Mouse (Mus musculus) hematopoietic stem cell, adult 5-6 weeks (primary cell): ENCODE data around the gene B230307C23Rik. TPM values are rescaled to one million over a fixed set of nuclear protein-coding genes. Genes with fewer than 3 reads are reported as not detected.

Source experiments
- ATAC-seq, 2 experiments: fragments of 125-278 bp in 1 of 2; replicated peaks in 1 of 2; 2 replicates each; pipeline ENCODE4 v1.8.0; 2016 to 2017; ENCODE audit warnings: inconsistent platforms in 2 of 2, mild to moderate bottlenecking in 2 of 2, moderate number of reproducible peaks in 2 of 2, low read depth in 1 of 2, moderate TSS enrichment in 1 of 2; ENCODE audit not compliant: low FRiP score in 2 of 2, poor library complexity in 2 of 2, severe bottlenecking in 2 of 2, insufficient read depth in 1 of 2, low TSS enrichment in 1 of 2
- total RNA-seq: library from RNA; stranded (forward); fragments of 172-1452, 232-1000 nt; gene quantifications from 2 replicates; pipeline ENCODE4 v1.2.3, GENCODE M21; 2017

The B230307C23Rik gene
- 63.9 and 137 TPM in 2 replicates for total RNA-seq

DNA sequence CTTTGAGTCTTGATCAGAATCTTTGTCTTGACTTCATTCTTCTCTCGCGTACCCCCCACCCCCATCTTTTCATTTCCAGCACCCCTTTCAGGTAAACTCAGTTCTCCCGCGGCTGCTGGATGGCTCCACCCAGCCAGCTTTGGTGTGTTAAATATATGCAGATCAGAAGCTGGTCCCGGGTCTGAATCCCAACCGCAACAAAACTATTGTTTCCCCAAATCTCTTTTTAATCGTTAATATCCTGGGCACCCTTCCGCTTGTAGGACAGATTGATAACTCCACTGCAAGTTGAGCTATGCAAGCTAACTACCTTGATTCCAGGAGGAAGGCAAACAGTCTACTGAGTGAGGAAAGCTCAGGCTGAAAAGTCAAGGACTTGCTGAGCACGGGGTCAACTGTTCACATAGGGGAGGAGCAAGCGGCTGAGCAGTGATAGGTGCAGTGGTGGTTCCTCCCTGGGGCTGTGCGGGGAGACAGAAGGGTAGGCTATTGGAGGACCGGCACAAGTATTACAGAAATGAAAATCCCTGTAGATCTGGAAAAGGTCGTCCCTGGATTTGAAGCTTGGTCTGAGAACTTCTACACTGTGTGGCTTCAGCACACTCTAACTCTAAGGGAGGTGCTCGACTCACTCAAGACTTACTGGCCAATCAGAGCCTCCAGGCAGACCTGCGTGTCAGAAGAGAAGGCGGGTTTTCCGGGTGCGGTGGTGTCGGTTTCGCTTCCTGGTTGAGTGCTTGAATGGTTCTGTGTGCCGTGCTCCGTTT, at the start of gene B230307C23Rik:
Gene B230307C23Rik (plus strand): TSS at position 700 of the 767 bp plus-strand sequence.
- ATAC-seq, result peak; percentile 98 to 99

DNA sequence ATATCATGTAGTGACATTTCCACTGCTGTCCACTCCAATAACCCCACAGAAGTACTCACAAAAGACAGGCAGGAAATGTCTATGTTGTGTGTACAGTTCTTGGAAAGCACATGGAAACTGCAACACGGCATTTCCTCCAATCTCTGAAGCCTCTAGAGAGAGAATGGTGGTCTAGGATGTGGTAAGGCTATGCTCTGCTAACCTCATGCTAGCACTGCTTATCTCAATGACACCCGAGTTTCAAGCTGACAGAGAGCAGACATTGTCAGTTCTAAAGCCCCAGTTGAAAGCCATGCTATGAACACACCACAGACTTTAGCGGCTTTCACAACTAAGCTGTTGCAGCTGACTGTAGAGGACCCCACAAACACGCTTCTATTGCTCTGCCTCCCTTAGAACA, 48.3 kb upstream of the B230307C23Rik start:
- no peak for ATAC-seq

DNA sequence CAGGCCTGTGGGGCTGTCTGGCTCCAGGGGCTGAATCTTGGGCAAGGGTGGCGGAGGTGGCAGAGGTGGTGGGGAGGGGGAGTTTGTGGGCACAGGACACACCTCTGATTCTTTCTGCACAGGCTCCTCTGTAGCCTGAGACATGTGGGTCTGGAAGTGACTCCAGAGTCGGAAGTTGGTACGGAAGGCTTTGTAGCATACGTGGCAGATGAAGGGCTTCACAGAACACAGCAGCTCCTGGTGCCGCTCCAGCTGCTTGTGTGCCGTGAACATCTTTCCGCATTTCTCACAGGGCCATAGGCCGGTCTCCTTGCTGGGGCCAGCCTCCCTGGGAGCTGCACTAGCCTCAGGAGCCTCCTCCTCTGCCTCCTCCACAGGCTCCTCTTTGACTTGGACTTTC, 47.1 kb upstream of the B230307C23Rik start:
- ATAC-seq, result no peak

DNA sequence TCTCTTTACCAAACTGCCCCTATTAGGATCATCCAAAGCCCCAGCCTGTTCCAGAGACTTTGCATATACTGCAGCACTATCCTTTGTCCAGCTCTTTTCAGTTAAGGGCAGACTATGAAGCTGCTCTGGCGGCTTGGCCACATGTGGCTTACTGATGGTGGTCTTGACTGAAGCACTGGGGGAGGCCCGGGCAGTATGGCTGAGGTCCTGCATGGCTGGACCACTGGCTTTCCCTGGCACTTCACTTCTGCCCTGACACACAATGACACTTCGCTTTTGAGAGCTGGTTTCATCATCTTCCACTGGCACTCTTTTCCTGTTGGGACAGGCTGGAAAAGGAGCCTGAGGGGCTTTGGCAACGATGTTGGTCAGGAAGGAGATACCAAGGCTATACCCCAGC, 44.7 kb upstream of the B230307C23Rik start:
- no peak for ATAC-seq

DNA sequence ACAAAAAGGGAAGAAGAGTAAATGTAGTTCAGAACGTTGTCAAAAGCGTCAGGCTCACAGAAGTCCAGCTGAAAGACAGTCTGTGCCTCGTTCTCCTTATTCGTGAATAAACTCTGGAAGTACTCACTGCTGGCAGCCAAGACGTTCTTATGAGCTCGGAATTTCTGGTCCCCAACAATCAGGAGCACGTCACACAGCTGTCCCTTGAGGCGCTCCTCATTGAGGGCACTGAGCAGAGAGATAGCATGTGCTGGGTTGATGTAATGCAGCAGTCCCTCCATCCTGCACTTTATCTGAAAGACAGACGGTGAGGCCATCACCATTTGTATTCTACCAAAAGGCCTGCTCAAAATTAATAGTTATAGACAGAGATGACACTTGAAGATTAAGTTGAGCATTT, 44.3 kb upstream of the B230307C23Rik start:
- ATAC-seq, result no peak

DNA sequence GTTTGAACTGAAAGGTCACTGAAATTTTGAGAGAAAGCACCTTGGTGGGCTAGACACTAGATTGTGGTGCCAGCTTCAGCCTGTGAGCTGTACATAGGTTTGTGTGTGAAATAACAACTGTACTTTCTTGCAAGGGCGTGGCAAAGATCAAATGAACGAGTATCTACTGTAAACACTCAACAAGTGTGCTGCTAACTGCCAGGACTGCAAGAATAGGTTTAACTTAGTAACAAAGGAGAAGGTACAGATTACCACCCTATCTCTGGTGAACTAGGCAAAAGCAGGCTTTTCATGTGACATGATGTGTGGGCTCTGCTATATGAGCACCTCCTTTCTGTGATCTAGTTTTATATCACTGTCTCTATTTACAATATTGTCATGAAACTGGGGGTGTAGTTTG, 43.8 kb upstream of the B230307C23Rik start:
- peak in 1 of 2 experiments; percentile 27; a peak in 1 of 4 replicates for ATAC-seq

DNA sequence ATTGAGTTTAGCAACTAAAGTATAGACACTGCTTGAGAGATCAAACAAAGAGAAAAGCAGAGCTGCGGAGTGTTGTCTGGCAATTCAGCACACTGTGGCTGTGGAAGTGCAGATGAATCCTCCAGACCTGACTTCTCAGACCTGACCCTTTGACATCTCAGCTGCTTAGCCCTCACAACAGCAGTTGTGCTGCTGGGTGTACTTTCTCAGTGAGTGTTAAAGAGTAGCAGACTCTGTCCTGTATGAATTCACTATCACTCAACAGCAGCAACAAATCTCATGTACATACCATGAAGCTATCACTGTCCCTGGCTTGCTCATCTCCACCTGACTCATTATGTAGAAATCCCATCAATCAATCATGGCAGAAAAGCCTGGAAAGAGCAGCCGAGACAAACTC, 41.1 kb upstream of the B230307C23Rik start:
- no peak for ATAC-seq

DNA sequence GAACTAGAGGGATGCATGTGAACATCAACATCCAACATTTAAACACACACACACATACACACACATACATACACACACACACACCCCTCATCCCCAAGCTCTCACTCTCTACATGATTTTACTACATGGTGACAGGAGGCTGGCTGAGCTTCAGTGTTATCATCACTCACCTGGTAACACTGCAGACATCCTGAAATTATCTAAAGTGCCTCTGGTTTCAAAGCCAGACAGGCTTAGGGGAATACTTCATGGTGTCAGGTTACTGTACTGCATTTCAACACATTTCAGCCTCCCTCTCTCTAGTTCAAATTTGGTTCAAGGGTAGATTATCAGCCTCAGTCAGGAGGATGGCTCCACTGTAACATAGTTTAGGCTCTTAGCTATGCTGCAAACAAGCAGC, 39.5 kb upstream of the B230307C23Rik start:
- ATAC-seq, result no peak

DNA sequence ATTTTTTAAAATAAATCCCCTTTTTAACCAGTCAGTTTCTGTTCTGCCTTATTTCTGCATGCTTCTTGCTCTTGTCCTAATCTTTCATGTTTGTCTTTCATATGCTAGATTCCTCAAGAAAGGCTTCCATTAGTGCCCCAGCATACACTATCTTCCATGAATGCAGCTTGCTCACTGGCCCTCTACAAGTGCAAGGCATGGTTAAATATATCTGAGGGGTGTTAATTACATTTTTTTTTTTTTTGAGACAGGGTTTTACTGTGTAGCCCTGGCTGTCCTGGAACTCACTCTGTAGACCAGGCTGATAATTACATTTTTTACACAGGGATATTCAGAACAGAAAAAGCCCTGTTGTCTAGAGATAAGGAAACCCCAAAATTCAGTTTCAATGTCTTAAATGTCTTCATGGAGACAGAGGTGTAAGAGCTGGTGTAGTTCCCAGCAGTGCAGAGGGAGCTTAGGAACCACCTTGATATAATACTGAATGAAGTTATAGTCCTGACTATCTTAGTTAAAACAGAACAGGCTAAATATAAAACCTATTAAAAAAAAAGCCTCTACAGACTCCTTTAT, 38.6 kb upstream of the B230307C23Rik start:
- ATAC-seq, result no peak

DNA sequence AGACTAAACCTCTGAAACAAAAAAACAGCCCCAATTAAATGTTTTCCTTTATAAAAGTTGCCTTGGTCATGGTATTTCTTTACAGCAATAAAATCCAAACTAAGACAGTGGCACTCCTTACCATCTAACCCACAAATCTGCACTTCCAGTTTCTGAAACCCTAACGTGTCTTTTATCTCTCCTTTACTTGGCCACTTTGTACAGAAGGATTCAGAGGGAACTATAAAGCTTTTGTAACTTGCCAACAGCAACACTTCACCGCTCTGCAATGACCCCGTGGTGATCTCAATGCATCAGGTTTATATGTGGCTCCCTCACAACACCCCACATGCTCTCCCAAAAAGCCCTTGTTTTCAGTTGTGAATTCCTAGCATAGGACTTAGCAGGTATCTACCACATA, 36.8 kb upstream of the B230307C23Rik start:
- ATAC-seq, result no peak

DNA sequence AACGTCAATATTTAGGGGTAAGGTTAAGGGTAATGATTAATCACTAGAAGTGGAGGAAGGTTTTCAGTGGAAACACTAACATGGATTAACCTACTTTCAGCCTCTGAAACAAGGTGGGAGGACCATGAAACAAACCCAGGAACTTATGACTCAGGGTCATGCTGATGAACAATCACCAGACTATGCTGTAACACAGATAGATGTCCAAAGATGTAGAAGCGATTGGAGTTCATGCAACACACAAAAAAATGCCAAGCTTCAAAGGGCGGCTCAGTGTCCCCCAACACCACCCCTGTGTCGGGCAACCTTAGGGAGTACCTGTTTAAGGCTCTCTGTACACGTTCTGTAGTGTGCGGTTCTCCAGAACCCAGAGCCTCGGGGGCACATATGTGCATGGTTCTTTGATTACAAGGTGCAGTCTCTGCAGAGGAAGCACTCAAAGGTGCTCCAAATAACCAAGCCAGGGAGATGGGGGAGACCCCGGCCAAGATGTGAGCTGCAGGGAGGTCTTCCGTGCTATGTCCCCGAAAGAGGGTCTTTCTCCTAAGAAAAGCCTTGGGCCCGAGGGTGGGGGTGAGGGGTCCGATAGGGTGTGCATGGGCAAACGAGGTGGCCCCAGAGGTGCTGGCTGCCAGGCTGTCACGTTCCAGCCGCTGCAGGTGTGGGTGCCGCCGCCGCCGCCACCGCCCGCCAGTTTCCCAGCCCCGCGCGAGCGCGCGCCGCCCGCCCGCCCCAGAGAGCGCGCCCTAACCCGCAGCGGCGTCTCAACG, 35.5 kb upstream of the B230307C23Rik start:
- ATAC-seq, result no peak

DNA sequence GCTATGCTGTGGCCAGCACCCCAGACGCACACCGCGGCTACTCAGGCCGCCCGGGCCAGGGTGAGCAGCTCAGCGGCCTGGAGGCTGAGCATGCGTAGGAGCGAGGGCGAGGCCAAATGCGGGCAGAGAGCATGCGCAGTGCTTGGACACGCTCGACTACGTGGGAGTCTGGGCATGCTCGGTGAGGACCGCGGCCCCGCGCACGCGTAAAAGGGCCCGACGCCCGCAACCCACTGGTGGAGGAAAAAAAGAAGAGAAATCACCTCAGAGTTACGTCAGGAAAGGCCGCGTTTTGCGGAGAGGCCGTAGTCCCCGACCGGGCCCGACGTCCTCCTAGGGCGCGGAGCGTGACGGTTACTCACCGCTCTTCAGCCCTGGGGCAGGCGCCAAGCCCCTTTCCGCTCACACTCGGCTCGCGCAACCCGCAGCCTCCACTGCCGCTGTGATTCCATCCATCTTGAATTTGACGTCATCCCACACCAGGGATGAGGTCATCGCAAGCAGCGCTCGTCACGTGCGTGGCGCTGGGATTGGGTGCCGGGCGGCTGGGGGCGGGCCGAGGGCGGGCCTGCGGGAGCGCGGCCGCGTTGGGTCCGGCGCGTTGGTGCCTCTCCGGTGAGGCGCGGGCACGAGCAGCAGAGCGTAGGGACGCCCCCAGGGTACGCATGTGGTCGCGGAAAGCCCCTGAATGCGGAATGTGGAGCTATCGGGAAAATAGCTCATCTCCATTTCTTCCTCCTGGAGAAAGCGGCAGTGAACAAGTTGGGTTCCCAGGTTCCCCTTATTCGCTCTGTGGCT, 34.8 kb upstream of the B230307C23Rik start, which contains the start of the genes C2cd2 and Zbtb21:
Gene C2cd2 (minus strand): TSS at position 448 of the 798 bp plus-strand sequence.
Gene Zbtb21 (minus strand): TSS at position 472 of the 798 bp plus-strand sequence.
- peak; percentile 89 for ATAC-seq

DNA sequence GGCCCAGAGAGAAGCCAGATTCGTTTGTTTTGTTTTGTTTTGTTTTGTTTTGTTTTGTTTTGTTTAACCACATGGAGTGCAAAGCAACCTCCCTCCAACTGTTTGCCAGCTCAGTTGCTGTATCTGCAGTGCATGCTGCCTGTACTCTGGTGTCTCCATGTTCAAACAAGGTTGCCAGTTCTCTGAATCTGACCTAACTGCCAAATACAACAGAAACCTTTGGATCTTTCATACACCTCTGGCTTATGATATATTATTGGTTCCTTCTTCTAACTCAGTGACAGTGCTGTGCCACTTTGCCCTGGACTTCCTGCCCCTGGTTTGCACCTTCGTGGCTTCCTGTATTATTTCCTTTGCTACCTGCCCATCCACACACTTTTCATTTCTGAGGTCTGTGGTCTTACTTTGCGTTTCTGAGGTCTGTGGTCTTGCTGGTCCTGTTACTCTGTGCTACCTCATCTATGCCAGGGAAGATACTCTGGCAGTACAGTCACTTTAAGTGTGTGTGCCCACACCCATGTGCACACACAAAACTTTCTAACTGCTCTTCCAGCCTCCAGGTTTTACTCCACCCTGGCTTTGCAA, 33.1 kb upstream of the B230307C23Rik start:
- ATAC-seq, result no peak

DNA sequence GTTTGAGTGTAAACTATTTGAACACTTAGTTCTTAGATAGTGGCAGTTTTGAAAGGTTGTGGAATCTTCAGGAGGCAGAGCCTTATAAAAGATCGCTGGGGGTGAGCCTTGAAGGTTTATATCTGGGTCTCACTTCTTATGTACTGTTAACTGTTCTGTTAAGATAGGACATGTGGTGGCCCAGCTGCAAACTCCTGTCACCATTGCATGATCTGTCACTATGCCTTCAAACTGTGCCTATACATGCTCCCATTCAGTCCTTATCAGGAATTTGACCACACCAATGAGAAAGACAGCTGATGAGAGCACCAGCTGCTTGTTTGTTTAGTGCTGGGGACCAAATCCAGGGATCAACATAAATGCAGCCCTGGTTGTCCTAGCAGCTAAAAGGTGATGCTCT, 19.8 kb upstream of the B230307C23Rik start:
- ATAC-seq, result peak; percentile 17 to 21; a peak in 2 of 4 replicates

DNA sequence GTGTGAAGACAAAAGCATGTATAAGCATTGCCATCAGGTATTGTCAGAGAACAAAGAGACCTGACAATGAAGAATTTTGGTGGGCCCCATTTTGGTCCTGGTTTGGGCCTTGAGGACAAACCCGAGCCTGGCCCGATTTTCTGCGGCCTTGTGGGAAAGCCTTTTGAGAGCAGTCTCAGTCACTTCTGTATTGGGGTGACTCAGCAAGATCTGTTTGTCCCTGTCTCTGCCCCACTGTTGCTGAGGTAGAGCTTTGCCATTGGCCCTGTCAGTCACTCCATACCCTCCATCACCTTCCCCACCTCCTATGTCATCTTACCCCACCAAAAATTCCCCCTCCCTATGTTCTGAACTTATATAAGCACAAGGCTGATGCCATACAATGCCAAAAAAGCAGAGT, 19.4 kb upstream of the B230307C23Rik start:
- ATAC-seq, result no peak

DNA sequence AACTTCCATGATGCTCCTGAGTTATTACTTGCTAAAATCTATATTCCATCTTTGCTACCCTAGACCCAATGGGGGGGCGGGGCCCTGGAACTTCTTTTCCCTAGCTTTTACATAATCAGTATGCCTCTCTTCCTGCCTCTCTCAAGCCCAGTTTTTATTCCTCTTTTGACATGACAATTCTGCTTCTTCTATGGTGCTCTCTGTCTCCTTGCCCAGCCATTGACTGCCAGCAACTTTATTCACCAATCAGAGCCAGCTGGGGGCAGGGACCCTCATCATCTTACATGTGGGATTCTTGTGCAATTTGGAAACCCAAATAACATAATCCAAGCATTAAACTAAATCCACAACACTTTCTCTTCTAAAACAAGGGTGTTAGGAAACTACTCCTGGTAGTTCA, 15.8 kb upstream of the B230307C23Rik start:
- ATAC-seq, result no peak

DNA sequence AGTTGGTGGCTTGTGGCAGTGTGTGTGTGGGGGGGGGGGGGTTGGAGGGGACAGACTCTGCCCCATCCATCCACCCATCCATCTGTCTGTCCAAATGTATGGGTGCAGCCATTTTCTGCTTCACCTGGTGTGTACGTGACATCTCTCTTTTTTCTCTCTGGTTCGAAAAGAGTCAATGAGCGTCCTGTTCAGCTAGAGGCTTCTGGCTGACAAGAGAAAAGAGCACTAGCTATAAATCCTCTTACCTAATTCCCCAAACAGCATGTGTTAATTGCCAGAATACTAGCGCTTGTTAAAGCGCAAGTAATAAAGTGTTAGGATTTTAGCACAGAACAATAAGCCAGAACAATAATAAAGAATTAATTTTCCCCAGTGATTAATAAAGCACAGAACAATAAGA, 12.5 kb upstream of the B230307C23Rik start:
- ATAC-seq, result no peak
